Mouse (Mus musculus) kidney, postnatal 25 days (tissue): Measurements from ENCODE around the gene Zfp46.

Experiments used
- DNase-seq, 2 experiments: peaks; one replicate each; pipeline ENCODE4 v3.0.0; 2021; ENCODE audit warnings: mixed read lengths in 2 of 2

Gene Zfp46

GRCm38 (mm10) chr4:136317667-136318066 is 33.2 kb downstream of the Zfp46 start:
- no peak for DNase-seq

GRCm38 (mm10) chr4:136320016-136320415 is 35.5 kb downstream of the Zfp46 start:
- DNase-seq, result no peak

- peak; percentile 48 to 51 for DNase-seq
Measured at GRCm38 (mm10) chr4:136324226-136324625, 39.7 kb downstream of the Zfp46 start.

GRCm38 (mm10) chr4:136327238-136327637 is 42.8 kb downstream of the Zfp46 start:
- DNase-seq, result no peak

- DNase-seq, result no peak
Measured at GRCm38 (mm10) chr4:136328115-136328514, 43.6 kb downstream of the Zfp46 start.

- DNase-seq, result no peak
Measured at GRCm38 (mm10) chr4:136331709-136332108, 47.2 kb downstream of the Zfp46 start.

GRCm38 (mm10) chr4:136333191-136333590 is 48.7 kb downstream of the Zfp46 start:
- no peak for DNase-seq

- DNase-seq, result no peak
Measured at GRCm38 (mm10) chr4:136335065-136335464, 50.6 kb downstream of the Zfp46 start.

GRCm38 (mm10) chr4:136337129-136337528 is 52.6 kb downstream of the Zfp46 start:
- peak in 1 of 2 experiments; percentile 39 for DNase-seq
